Mouse (Mus musculus) heart, postnatal 0 days (tissue): ENCODE data around the gene Sec14l4.

Source experiments
- CTCF ChIP-seq: IDR thresholded peaks from 2 replicates; pipeline ENCODE4 v1.5.1; 2016; ENCODE audit warnings: antibody characterized with exemption, control low read depth, low read depth
- EP300 ChIP-seq: IDR thresholded peaks from 2 replicates; pipeline ENCODE4 v1.6.1; 2016; ENCODE audit warnings: antibody characterized with exemption, low read depth

DNA sequence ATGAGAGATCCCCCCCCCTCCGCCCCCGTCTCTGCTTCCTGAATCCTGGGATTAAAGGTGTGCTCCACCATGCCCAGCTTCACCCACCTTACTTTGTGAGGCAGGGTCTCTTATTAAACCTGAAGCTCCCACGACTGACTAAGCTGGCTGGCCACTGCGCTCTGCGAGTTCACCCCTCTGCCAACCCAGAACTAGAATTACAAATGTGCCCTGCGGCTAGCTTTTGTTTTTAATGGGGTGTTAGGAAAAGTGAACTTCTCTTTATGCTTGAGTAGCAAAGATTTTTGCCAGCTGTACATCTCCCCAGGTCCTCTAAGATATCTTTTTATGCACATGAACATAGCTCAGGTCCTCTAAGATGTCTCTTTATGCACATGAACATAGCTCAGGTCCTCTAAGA is 37.3 kb upstream of the Sec14l4 start:
- no peak for TF ChIP-seq CTCF
- TF ChIP-seq EP300, result no peak
